Mouse (Mus musculus) liver (tissue): ENCODE results near the gene Mob3b.
"Not testable (repeated sequence)": the region's sequence is repeated elsewhere in the genome, so short reads cannot be mapped to it uniquely, and the experiment has no call there.

Source experiments
- DNase-seq: peaks from one replicate; pipeline ENCODE4 v3.0.0-alpha.2; 2020; ENCODE audit warnings: mixed read lengths

Mob3b gene

DNA sequence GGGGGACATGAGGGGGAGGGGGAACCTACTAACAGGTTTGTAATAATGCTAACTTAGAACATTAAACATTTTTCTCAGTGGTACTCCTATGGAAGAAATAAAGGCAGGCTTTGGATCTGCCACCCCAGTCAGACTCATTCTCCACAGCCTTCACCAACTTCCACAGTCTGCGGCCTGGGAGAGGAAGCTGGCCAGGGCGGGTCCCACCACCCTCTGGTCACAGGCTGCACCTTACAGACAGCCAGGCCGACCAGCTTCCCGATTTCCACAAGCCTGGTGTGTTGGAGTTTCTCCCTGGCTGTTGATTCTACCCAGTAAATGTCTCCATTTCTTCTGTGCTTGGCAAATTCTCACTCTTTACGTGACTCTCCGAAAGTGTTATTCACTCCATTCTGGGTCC lies 197.8 kb downstream of the Mob3b start:
- no peak for DNase-seq

DNA sequence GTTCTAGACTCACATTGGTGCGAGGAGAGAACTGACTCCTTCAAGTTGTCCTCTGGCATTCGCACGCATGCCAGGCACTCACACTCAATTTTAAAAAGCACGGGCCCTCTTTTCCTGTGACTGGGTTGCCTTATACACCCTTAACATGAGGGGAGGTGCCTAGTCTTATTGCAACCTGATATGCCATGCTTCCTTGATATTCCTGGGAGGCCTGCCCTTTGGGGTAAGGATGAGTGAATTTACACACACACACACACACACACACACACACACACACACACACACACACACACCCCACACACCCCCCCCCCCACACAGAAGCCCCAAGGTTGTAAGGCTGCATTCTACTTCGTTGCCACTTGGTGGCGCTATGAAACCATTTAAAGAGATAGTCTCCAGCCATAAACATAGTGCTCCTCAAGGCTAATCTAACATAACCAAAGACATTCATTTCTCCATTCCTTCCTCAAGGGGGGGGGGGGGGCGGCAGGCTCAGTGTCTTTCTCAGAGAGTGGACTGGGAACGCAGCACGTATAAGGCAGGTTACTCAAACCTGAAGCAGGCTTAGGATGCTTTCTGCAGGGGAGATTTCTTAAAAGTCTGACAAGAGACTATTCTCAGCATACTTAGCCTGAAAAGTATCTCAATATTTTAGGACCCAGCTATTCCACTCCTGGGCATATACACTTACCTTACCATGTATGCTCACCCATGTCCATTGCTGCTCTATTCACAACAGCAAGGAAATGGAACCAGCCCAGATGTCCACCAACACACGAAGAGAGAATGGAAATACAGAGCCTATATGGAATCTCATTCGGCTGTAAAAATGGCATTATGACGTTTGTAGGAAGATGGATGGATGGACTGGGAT lies 198.9 kb downstream of the Mob3b start:
- DNase-seq = peak; percentile 19

DNA sequence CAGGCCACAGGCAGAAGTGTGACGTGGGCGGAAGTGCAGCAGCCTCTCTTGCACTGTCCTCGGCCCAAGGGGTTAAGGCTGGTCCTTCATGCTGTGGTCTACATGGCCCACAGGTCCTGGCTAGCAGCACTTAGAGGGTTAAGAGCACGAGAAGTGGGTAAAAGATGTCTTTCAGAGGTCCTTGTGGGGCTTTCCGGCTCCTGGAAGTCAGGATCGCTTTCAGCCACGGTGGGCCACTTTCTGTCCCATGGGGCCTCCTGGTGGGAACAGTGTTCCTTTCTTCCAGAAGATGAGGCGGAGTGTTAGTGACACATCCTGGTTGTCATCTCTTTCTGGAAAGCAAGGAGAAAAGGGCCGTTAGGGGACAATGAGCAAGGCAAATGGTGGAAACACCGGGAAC lies 203.6 kb downstream of the Mob3b start:
- DNase-seq = no peak

DNA sequence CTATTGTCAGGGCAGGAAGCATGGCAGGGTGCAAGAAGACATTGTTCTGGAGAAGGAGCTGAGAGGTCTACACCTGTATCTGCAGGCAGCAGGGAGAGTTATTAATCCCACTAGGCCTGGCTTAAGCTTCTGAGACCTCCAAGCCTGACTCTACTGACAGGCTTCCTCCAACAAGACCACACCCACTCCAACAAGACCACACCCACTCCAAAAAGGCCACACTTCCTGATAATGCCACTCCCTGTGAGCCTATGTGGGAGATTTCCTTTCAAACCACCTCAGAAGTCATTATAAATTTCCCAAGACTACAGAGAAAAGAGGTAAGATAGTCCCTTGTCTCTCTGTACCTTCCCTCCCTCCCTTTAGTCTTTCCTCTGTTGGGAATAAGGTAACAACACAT lies 210.1 kb downstream of the Mob3b start:
- DNase-seq = no peak

DNA sequence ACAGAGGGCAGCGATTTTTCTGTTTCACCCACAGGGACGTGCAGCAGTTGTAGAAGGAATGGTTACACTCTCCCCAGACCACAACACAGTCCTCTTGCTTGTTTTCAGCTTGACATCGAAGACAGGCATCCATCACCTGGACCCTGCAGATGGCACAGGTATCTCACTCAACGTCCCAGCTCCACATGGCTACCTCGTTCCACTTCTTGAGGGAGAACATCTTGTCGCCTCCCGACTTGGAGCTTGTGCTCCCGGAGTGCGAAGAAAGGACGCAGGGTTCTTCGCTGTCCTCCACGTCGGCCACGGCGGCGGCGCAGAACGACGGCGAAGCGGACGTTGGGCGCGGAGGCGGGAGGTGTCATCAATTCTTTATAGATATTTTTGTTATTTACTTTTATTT lies 216.2 kb downstream of the Mob3b start:
- DNase-seq = no peak

DNA sequence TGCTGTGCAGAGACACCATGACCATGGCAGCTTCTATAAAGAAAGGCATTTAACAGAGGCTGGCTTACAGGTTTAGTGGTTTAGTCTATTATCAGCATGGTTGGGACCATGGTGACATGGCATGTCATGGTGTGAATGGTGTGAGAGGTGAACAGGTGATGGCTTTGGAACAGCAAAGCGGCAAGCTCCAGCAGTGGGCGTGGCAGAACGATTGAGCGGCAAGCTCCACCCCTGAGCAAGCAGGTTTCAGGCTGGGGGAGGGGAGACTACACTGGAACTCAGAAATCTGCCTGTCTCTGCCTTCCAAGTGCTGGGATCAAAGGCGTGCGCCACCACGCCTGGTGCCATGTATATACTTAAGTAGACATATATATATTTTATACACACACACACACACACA lies 228.9 kb downstream of the Mob3b start:
- DNase-seq = not testable (repeated sequence)

DNA sequence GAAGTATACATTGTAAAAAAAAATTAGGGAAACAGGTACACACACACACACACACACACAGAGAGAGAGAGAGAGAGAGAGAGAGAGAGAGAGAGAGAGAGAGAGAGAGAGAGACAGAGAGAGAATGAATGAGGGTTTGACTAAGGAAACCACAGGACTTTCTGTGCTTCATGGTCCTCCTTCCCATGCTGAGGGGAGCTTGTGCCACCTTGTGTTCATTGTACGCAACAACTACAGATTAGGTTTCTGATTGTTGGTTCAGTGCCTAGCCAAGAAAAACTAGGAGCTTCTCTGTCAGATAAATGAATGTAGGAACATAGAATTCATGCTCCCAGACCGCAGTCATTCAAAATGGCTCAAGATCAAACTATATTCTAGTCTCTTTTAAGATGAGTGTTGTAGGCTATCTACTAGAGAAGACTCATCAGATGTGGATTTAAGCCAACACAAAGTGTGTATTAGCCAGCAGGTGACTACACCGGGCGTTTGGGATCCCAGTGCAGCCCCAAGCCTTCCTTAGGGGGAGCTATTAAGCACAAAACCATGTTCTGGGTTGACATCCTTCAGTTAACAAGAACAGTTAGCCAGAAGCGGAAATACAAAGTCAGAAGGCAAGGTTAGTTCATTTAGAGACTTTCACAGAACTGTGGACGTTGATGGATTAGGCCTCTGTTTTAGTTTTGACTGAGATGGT lies 235.0 kb downstream of the Mob3b start:
- peak; percentile 16 for DNase-seq

DNA sequence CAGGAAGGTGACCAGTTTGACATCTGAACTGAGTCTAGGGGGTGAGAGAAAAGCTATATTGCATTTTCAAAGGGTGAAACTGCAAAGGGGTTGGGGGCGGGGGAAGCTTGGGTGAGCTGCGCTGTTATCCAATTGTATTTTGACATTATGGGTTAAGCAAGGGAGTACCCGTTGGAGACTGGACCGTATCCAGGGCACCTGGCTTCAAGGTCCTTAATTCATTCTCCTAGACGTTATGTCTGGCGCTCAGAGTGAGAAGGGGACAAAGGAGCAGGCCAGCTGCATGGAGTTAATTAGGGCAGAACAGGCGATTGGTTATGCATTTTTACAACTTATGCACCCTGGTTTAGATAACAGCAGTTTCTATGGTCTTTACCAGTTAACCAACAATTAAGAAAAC lies 239.9 kb downstream of the Mob3b start:
- no peak for DNase-seq

DNA sequence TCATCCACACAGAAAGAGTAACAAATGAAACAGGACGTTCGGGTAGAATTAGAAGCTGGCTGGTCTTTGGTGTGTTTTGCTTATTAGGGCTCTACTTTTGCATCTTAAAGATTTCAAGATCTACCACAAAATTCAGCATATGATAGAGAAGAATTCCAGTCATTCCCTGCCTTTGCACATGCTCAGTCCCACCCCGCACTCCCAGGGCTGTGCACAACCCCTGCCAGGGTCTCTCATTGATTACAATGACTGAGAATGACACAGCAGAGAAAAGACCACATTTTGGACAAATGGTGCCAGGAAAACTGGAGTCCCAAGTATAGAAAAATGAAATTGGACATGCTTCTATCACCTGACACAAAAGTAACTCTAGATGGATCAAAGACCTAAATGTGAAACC lies 245.1 kb downstream of the Mob3b start:
- no peak for DNase-seq

DNA sequence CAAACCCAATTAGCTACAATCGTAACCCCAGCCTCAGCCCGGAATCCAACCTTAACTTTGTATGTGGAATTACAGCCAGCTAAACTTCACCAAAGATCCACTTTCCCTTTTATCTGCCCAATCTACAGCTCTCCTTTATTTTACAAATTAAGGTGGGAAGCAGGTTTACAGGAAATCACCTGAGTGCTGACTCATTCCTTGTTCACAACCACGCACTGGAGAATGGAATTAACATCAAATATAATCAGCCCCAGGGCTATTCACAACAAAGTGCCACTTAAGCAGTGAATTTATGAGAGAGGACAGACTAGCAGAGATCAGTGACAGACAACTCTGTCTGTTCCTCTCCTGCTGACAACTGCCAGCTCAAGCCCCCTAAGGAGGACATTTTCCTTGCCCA lies 245.9 kb downstream of the Mob3b start:
- DNase-seq = no peak

DNA sequence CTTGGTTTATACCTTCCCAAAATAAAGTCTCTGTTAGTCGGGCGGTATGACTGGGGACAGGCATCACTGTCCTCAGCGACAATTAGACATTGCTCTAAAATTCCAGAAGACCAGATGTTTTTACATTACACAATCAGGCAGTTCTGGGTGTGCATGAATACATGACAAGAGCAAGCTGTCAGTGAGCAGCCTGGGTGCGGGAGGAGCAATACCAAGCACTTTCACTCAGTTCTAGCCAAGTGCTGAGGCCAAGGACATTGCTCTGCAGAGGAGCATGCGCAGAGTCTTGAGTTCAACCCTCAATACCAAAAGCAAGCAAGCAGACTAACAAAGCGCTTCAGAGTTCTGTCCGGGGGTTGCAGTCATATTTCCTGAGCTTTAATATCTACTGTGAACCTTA lies 249.2 kb downstream of the Mob3b start:
- DNase-seq = no peak

DNA sequence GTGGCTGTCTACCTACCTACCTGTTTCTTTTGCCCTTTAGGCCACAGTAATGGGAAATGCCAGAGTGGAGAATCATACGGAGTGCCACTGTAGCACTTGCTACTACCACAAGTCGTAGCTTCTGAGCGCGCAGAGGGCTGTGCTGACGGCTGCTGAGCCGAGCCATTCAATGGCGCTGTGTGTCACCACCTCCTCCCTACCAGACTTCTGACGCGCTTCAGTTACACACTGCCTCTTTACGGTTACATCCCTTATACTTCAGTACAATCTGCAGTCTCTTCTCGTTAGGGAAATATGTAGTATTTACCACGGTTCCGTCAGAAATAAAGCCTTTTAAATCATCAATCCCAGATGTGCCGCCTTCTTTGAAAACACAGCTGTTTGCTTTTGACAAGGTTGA lies 250.3 kb downstream of the Mob3b start:
- DNase-seq = no peak

DNA sequence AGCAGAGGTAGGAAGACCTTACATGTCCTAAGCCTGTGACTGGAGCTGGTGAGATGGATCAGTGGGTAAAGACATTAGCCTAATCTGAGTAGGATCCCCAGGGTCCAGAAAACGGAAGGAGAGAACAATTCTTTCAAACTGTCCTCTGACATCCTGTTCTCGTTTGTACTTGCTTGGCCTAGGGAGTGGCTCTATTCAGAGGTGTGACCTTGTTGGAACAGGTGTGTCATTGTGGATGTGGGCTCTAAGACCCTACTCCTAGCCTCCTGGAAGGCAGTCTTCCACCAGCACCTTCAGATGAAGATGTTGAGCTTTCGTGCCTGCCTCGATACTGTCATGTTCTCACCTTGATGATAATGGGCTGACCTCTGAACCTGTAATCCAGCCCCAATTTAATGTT lies 251.1 kb downstream of the Mob3b start:
- no peak for DNase-seq

DNA sequence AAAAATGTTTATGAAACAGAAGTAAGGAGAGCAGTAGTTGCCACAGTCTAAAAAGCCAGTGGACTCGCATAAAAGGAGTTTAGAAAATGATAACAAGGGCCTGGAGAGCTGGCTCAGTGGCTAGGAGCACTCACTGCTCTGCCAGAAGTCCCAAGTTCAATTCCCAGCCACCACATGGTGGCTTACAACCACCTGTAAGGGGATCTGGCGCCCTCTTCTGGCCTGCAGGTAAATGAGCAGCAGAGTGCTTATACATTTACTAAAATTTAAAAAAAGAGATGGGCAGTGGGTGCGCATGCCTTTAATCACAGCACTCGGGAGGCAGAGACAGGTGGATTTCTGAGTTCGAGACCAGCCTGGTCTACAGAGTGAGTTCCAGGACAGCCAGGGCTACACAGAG lies 251.9 kb downstream of the Mob3b start:
- peak; percentile 64 for DNase-seq

DNA sequence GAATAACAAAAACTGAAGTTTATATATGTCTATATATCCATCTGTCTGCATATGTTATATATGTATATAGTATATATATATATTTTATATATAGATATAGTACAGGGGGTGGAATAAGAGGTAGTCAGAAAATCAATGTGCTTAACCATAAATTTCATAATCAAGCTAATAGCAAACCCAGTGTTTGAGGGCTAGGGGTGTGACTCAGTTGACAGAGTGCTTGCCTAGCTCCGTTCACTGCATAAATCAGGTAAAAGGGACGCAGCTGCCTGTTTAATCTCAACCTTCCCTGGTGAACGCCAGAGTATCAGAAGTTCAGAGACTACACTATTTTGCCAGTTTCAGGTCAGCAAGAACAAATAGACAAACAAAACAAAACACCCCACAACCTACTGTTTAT lies 255.7 kb downstream of the Mob3b start:
- DNase-seq = not testable (repeated sequence)

DNA sequence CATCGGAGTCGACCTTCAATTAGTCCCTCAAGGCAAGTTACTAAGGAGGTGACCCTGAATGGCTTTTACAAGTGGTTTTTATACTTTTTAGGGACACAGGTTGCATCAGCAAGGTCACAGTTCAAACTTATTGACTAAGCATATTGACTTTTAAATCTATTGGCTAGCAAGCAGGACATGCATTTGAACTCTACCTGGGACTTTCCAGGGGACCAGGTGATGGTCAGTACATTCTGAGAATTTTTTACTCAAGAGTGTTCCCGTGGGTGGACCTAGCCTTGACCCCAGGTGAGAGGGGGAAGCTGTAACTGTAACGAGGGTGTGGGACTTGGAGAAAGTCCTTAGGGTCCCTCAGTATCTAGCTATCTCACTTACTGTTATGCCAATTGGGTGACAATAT lies 256.1 kb downstream of the Mob3b start:
- DNase-seq = no peak

DNA sequence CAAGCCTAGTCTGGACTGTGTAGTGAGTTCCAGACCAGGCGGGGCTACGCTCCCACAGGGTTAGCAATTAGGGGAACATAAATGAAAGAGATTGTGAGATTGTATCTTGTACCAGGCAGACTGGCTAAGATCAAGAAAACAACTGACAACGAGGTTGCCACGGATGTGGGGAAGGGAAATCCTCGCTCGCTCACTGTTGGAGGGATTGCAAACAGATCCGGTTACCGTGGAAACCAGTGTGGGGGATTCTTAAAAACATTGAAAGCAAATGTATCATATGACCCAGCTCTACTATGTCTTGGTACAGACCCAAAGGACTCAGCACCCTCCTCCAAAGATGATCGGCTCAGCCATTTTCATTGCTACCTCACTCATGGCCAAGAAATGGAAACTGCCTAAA lies 257.1 kb downstream of the Mob3b start:
- DNase-seq = no peak

DNA sequence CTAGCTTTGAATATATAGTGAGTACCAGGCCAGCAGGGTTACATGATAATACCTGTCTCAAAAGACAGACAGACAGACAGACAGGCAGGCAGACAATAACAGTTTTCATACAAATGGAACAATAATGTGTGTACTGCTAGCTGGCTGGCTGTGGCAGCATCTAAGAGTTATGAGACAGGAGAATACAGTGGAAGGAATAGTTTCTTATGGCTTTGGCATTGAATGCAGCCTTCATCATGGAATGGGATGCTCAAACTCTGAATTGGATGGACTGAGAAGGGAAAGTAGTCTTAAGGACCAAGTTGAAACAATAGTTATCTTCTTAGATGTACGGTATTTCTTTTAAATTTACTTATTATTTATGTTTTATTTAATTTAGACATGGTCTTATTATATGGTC lies 258.0 kb downstream of the Mob3b start:
- no peak for DNase-seq
